Mouse (Mus musculus) thymus, adult 2 months (tissue): ENCODE measurements around the gene Hecw2. TPM values are rescaled to one million over a fixed set of nuclear protein-coding genes. Genes with fewer than 3 reads are reported as not detected.

Source experiments
- DNase-seq: peaks from one replicate; pipeline ENCODE4 v3.0.0; 2021
- H3K27ac ChIP-seq: fragments of 200-500 bp; 2 replicates; pipeline ENCODE4 v1.5.1; 2012; ENCODE audit warnings: low read length, control low read depth; ENCODE audit not compliant: control insufficient read depth, insufficient read depth
- H3K27me3 ChIP-seq: fragments of 200-500 bp; 2 replicates; pipeline ENCODE4 v1.6.1; 2012; ENCODE audit warnings: mild to moderate bottlenecking, low read length, moderate library complexity, mixed read lengths; ENCODE audit not compliant: control insufficient read depth, insufficient read depth
- H3K36me3 ChIP-seq: fragments of 200-500 bp; 2 replicates; pipeline ENCODE4 v1.6.1; 2012; ENCODE audit warnings: mild to moderate bottlenecking, low read length, moderate library complexity; ENCODE audit not compliant: control insufficient read depth, insufficient read depth
- H3K4me1 ChIP-seq: fragments of 200-500 bp; replicated peaks from 2 replicates; pipeline ENCODE4 v1.6.1; 2012; ENCODE audit warnings: low read length; ENCODE audit not compliant: control insufficient read depth, insufficient read depth
- H3K4me3 ChIP-seq: fragments of 200-500 bp; 2 replicates; pipeline ENCODE4 v1.5.1; 2012; ENCODE audit warnings: mild to moderate bottlenecking, low read length, control low read depth, moderate library complexity; ENCODE audit not compliant: control insufficient read depth, insufficient read depth
- CTCF ChIP-seq: fragments of 200-500 bp; IDR thresholded peaks from 2 replicates; pipeline ENCODE4 v1.5.1; 2012; ENCODE audit warnings: mild to moderate bottlenecking, control low read depth, low read length, moderate library complexity, borderline replicate concordance; ENCODE audit not compliant: control insufficient read depth, poor library complexity, insufficient read depth; ENCODE audit errors: extremely low read depth
- POLR2A ChIP-seq: fragments of 200-500 bp; IDR thresholded peaks from 2 replicates; pipeline ENCODE4 v1.6.1; 2012; ENCODE audit warnings: mild to moderate bottlenecking, low read length, control low read depth, moderate library complexity; ENCODE audit not compliant: control insufficient read depth, poor library complexity, insufficient read depth; ENCODE audit errors: extremely low read depth
- WGBS: fragments of 180-500 bp; shearing (Covaris S2); methylation state at CpG from one replicate; pipeline ENCODE4 v1.1.7; 2018; 5-methylcytosine and 5-hydroxymethylcytosine counted together
- polyA plus RNA-seq: library from polyadenylated mRNA; depleted of rRNA; stranded (reverse); fragments of >200 nt; gene quantifications from 2 replicates; pipeline ENCODE4 v1.2.3, GENCODE M21; 2012

Gene Hecw2
- polyA plus RNA-seq, 1 experiment: 0.55 TPM

GRCm38 (mm10) chr1:53864046-53864445 is 330.9 kb downstream of the Hecw2 start:
- Histone ChIP-seq H3K27me3 (no peaks in the 10 kb centered on the region), H3K4me3 (no peak overlapping the region), H3K4me1 (no peaks in the 10 kb centered on the region), H3K27ac (no peak overlapping the region), H3K36me3 (no peaks in the 10 kb centered on the region)
- 94% methylated on average over 3 of the region's 3 CpGs for WGBS
- DNase-seq: no peak
- TF ChIP-seq POLR2A: no peak
- TF ChIP-seq CTCF: no peak

- WGBS: 93% methylated on average over 3 of the region's 3 CpGs
- H3K4me1 ChIP-seq: peaks cover 4% of the 10 kb centered on the region
- DNase-seq: no peak
- no peaks in the 10 kb centered on the region for H3K36me3 ChIP-seq
- no peaks in the 10 kb centered on the region for H3K27me3 ChIP-seq
- no peak overlapping the region for H3K27ac ChIP-seq
- no peak overlapping the region for H3K4me3 ChIP-seq
- TF ChIP-seq POLR2A (no peak), CTCF (no peak)
Observed at GRCm38 (mm10) chr1:53860611-53861010, 334.4 kb downstream of the Hecw2 start.

- Histone ChIP-seq H3K4me1 (peaks cover 4% of the 10 kb centered on the region), H3K27me3 (no peaks in the 10 kb centered on the region), H3K36me3 (no peaks in the 10 kb centered on the region), H3K27ac (no peak overlapping the region), H3K4me3 (no peak overlapping the region)
- no peak for DNase-seq
- TF ChIP-seq POLR2A: no peak
- no peak for TF ChIP-seq CTCF
Observed at GRCm38 (mm10) chr1:53859175-53859574, 335.8 kb downstream of the Hecw2 start.

GRCm38 (mm10) chr1:53856501-53857103 is 338.4 kb downstream of the Hecw2 start:
- Histone ChIP-seq H3K36me3 (no peaks in the 10 kb centered on the region), H3K27me3 (no peaks in the 10 kb centered on the region), H3K4me1 (peaks cover 7% of the 10 kb centered on the region), H3K4me3 (no peak overlapping the region), H3K27ac (no peak overlapping the region)
- WGBS: 10% methylated on average over 7 of the region's 7 CpGs
- no peak for TF ChIP-seq POLR2A
- no peak for TF ChIP-seq CTCF
- DNase-seq: peak; percentile 39

- H3K27me3 ChIP-seq: no peaks in the 10 kb centered on the region
- DNase-seq: no peak
- H3K27ac ChIP-seq: no peak overlapping the region
- 93% methylated on average over 7 of the region's 7 CpGs for WGBS
- peaks cover 10% of the 10 kb centered on the region for H3K4me1 ChIP-seq
- TF ChIP-seq POLR2A: no peak
- no peak for TF ChIP-seq CTCF
- H3K4me3 ChIP-seq: no peak overlapping the region
- H3K36me3 ChIP-seq: no peaks in the 10 kb centered on the region
Observed at GRCm38 (mm10) chr1:53855732-53856131, 339.2 kb downstream of the Hecw2 start.

- 78% methylated on average over 3 of the region's 3 CpGs for WGBS
- TF ChIP-seq POLR2A (no peak), CTCF (no peak)
- H3K27ac ChIP-seq: no peak overlapping the region; the same call in 1 of the 2 replicates
- no peak overlapping the region for H3K4me3 ChIP-seq
- no peaks in the 10 kb centered on the region for H3K36me3 ChIP-seq
- H3K4me1 ChIP-seq: peaks cover 13% of the 10 kb centered on the region
- no peak for DNase-seq
- no peaks in the 10 kb centered on the region for H3K27me3 ChIP-seq
Observed at GRCm38 (mm10) chr1:53852086-53852610, 342.8 kb downstream of the Hecw2 start.

- no peak for TF ChIP-seq CTCF
- TF ChIP-seq POLR2A: no peak
- 5% methylated on average over 8 of the region's 8 CpGs for WGBS
- peaks cover 12% of the 10 kb centered on the region for H3K4me1 ChIP-seq
- H3K36me3 ChIP-seq: no peaks in the 10 kb centered on the region
- H3K27ac ChIP-seq: peak overlapping the region; percentile 1; the same call in 1 of the 2 replicates
- H3K27me3 ChIP-seq: no peaks in the 10 kb centered on the region
- DNase-seq: peak; percentile 68
- no peak overlapping the region for H3K4me3 ChIP-seq
Observed at GRCm38 (mm10) chr1:53851334-53851733, 343.6 kb downstream of the Hecw2 start.
